Mouse (Mus musculus): ENCODE data around the gene Olfr870. TPM values are rescaled to one million over a fixed set of nuclear protein-coding genes. Genes with fewer than 3 reads are reported as not detected.
"Not testable (repeated sequence)": the region's sequence is repeated elsewhere in the genome, so short reads cannot be mapped to it uniquely, and the experiment has no call there.

Gene Olfr870
- polyA plus RNA-seq (2014; fragmentation: Nextera tagmentation; extraction: Ambion mirVana), result not detected in 2 replicates

DNA sequence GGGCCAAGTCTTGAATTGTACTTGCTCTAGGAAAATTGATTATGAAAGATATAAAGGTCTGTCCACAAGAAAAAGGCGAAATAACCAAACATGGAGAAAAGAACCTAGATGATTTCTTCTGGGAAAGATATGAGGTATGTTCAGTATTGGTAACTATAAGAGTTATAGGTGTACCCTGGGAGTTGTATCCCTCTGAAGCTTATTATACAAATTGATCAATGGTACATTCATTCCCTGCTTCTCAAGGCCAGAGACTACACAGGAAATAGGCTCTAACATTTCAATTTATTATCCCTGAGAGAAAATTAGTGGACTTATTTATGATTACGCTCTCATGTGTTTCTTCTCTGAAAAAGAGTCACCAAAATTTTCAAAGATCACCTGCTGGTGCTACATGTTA, at the start of gene Olfr870:
Gene Olfr870 (minus strand): TSS at position 101 of the 400 bp plus-strand sequence.
- WGBS, result 64% methylated on average over 2 of the region's 2 CpGs
- ATAC-seq (replicated peaks; ENCODE audit: low FRiP score) (no peak), DNase-seq (ENCODE audit: low spot score) (no peak)
- no peaks in the 10 kb centered on the region for H3K4me1 ChIP-seq (replicated peaks; ENCODE audit: control insufficient read depth, insufficient read depth, low read length)
- no peaks in the 10 kb centered on the region for H3K36me3 ChIP-seq (ENCODE audit: control insufficient read depth, insufficient read depth, low read length)
- H3K27ac ChIP-seq (ENCODE audit: low read depth, low read length), result no peak within 1 kb of the TSS
- H3K9ac ChIP-seq (ENCODE audit: low read depth, low read length), result no peak within 1 kb of the TSS
- no peak within 1 kb of the TSS for H3K4me3 ChIP-seq (ENCODE audit: low read depth, low read length)
- H3K4me2 ChIP-seq, result no peak within 1 kb of the TSS
- H3K9me3 ChIP-seq (ENCODE audit: control insufficient read depth, low read length), result peaks cover 2% of the 10 kb centered on the region; the same call in 1 of the 2 replicates
- H3K27me3 ChIP-seq (replicated peaks; ENCODE audit: control insufficient read depth, insufficient read depth, low read length), result no peaks in the 10 kb centered on the region

DNA sequence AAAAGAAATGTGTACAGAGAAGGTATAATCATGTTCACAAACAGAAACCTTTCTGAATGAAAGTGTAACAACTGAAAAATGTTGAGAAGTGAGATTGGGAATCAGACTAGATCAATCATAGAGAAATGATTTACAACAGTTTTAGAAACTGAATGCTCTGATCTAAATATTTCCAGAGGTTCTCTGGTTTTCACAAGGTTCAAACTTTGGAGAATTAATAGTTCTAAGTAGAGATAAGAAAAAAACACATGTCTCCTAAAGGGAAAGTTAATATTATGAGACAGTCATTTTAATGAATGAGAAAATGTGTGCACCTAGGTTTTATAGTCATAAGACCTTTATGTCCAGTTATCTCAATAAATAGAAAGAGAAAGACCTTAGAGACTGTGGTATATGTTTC, 38.0 kb upstream of the Olfr870 start, which contains the start of gene Olfr871:
Gene Olfr871 (plus strand): TSS at position 301 of the 400 bp plus-strand sequence.
- no peaks in the 10 kb centered on the region for H3K4me1 ChIP-seq (replicated peaks; ENCODE audit: control insufficient read depth, insufficient read depth, low read length)
- H3K9me3 ChIP-seq (ENCODE audit: control insufficient read depth, low read length), result no peaks in the 10 kb centered on the region
- DNase-seq (ENCODE audit: low spot score) (no peak), ATAC-seq (replicated peaks; ENCODE audit: low FRiP score) (no peak)
- no peak within 1 kb of the TSS for H3K4me3 ChIP-seq (ENCODE audit: low read depth, low read length)
- no peak within 1 kb of the TSS for H3K27ac ChIP-seq (ENCODE audit: low read depth, low read length)
- H3K27me3 ChIP-seq (replicated peaks; ENCODE audit: control insufficient read depth, insufficient read depth, low read length), result no peaks in the 10 kb centered on the region
- H3K4me2 ChIP-seq, result no peak within 1 kb of the TSS
- H3K9ac ChIP-seq (ENCODE audit: low read depth, low read length), result no peak within 1 kb of the TSS
- no peaks in the 10 kb centered on the region for H3K36me3 ChIP-seq (ENCODE audit: control insufficient read depth, insufficient read depth, low read length)

DNA sequence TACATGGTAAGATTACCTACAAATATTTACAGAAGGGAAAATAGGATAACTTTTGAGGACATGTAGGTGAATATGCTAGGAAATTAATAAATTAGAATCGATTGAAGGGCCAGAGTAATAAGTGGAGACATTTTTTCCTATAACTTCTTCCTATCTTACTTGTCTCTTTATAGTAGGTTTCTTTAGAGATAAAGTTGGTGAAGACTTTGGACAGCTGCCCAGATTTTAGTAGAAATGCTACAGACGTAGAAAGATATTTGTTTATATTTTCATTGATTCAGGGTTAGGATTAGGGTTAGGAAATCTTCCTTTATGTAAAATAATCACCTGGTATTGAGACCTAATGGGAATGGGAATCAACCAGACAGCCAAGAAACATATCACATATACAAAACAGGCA, 37.6 kb upstream of the Olfr870 start:
- Histone ChIP-seq H3K4me1 (replicated peaks; ENCODE audit: control insufficient read depth, insufficient read depth, low read length) (no peaks in the 10 kb centered on the region), H3K36me3 (ENCODE audit: control insufficient read depth, insufficient read depth, low read length) (no peaks in the 10 kb centered on the region), H3K4me3 (ENCODE audit: low read depth, low read length) (no peak overlapping the region), H3K4me2 (no peak overlapping the region), H3K27ac (ENCODE audit: low read depth, low read length) (no peak overlapping the region), H3K9me3 (ENCODE audit: control insufficient read depth, low read length) (no peaks in the 10 kb centered on the region), H3K9ac (ENCODE audit: low read depth, low read length) (no peak overlapping the region), H3K27me3 (replicated peaks; ENCODE audit: control insufficient read depth, insufficient read depth, low read length) (no peaks in the 10 kb centered on the region)
- ATAC-seq (replicated peaks; ENCODE audit: low FRiP score) (no peak), DNase-seq (ENCODE audit: low spot score) (no peak)
- 60% methylated on average over 2 of the region's 2 CpGs for WGBS

DNA sequence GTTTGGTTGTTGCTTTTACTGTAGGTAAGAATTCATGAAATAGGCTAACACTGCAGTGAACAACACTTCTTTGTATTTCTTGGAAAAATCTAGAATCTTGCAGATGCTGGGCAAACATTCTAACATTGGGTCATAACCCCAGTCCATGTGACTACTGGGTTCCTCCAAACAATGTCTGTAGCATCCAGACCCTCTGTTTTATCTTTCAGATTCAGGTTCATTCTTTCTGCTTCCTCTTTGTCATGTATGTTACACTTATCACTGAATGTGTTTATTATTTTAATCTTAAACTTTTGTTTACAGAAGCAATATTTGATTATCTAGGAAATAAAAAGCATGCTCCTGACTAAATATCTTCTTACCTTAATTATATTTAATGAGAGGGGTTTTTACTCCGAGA, 37.0 kb upstream of the Olfr870 start:
- H3K27ac ChIP-seq (ENCODE audit: low read depth, low read length), result no peak overlapping the region
- no peaks in the 10 kb centered on the region for H3K4me1 ChIP-seq (replicated peaks; ENCODE audit: control insufficient read depth, insufficient read depth, low read length)
- H3K9me3 ChIP-seq (ENCODE audit: control insufficient read depth, low read length), result no peaks in the 10 kb centered on the region
- no peaks in the 10 kb centered on the region for H3K27me3 ChIP-seq (replicated peaks; ENCODE audit: control insufficient read depth, insufficient read depth, low read length)
- H3K4me3 ChIP-seq (ENCODE audit: low read depth, low read length), result no peak overlapping the region
- H3K9ac ChIP-seq (ENCODE audit: low read depth, low read length), result no peak overlapping the region
- H3K36me3 ChIP-seq (ENCODE audit: control insufficient read depth, insufficient read depth, low read length), result no peaks in the 10 kb centered on the region
- no peak for ATAC-seq (replicated peaks; ENCODE audit: low FRiP score)
- 48% methylated on average over 1 of the region's 1 CpGs for WGBS
- DNase-seq (ENCODE audit: low spot score), result no peak
- H3K4me2 ChIP-seq, result no peak overlapping the region

DNA sequence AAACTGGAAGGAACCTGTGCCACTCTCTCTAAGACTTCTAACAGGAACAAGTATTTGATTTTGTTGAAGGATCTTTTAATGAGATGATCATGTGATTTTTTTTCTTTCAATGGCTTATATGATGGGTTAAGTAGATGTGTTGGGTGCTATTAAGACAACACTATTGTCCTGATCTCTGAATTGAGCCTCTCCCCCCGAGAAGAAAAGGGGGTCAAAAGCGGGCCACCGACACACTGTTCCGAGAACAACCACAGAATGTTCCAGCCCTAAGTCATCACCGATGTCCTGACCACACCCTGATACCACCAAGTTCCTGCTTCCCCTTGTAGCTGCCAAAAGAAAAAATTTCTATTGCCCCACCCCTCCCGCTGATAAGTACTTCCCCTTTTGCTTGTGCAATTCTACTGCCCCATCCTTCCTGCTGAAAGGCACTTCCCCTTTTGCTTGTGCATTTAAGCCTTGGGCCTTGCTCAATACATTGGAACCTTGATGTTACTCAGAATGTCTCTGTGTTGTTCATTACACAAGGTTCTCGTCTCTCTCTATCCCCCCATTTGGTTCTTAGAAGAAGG, 29.6 kb upstream of the Olfr870 start:
- not testable (repeated sequence) for H3K4me1 ChIP-seq (replicated peaks; ENCODE audit: control insufficient read depth, insufficient read depth, low read length); ATAC-seq (replicated peaks; ENCODE audit: low FRiP score); H3K4me3 ChIP-seq (ENCODE audit: low read depth, low read length); H3K9me3 ChIP-seq (ENCODE audit: control insufficient read depth, low read length); H3K27ac ChIP-seq (ENCODE audit: low read depth, low read length); H3K4me2 ChIP-seq; H3K27me3 ChIP-seq (replicated peaks; ENCODE audit: control insufficient read depth, insufficient read depth, low read length); H3K36me3 ChIP-seq (ENCODE audit: control insufficient read depth, insufficient read depth, low read length); H3K9ac ChIP-seq (ENCODE audit: low read depth, low read length); DNase-seq (ENCODE audit: low spot score)
- 64% methylated on average over 7 of the region's 7 CpGs for WGBS

DNA sequence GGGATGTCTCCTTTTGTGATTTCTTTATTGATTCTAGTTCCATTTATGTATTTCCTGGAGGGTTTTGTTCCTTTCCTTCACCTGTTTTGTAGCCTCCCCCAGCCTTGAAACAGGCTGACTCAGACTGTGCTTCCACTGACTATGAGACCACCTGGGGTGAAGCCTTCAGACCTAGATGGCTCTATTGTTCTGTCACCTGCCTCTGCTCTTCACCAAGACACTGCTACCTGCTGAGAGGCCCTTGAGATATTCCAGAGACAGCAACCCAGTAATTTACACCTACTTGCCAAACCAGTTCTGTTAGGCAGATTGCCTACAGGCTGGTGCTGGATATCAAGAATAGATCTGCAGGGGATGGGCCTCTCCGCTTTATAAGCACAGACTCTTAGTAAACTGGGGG, 28.3 kb upstream of the Olfr870 start:
- no peaks in the 10 kb centered on the region for H3K4me1 ChIP-seq (replicated peaks; ENCODE audit: control insufficient read depth, insufficient read depth, low read length)
- no peaks in the 10 kb centered on the region for H3K36me3 ChIP-seq (ENCODE audit: control insufficient read depth, insufficient read depth, low read length)
- no peaks in the 10 kb centered on the region for H3K27me3 ChIP-seq (replicated peaks; ENCODE audit: control insufficient read depth, insufficient read depth, low read length)
- DNase-seq (ENCODE audit: low spot score), result no peak
- H3K27ac ChIP-seq (ENCODE audit: low read depth, low read length), result no peak overlapping the region
- H3K4me3 ChIP-seq (ENCODE audit: low read depth, low read length), result no peak overlapping the region
- H3K9ac ChIP-seq (ENCODE audit: low read depth, low read length), result no peak overlapping the region
- no peak for ATAC-seq (replicated peaks; ENCODE audit: low FRiP score)
- H3K4me2 ChIP-seq, result no peak overlapping the region
- 56% methylated on average over 1 of the region's 1 CpGs for WGBS
- no peaks in the 10 kb centered on the region for H3K9me3 ChIP-seq (ENCODE audit: control insufficient read depth, low read length)

DNA sequence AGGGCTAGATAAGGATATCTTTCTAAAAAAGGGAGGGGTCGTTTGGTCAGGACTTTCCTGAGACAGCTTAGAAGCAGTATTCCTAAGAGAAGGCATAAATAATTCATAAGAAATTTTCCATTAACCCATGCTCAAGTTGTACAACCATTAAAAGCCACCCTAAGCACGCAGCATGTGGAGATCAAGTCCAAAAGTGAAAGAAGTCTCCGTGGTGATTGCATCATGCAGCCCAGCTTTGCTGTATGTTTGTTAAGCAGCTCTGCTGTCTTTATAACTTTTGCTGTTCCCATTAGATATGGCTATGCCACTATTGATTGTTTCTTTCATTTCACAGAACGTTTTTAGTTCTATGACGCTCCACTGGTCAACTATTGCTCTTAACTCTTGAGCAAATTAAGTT, 5.6 kb upstream of the Olfr870 start:
- Histone ChIP-seq H3K4me2 (no peak overlapping the region), H3K27me3 (replicated peaks; ENCODE audit: control insufficient read depth, insufficient read depth, low read length) (no peaks in the 10 kb centered on the region), H3K9me3 (ENCODE audit: control insufficient read depth, low read length) (peaks cover 2% of the 10 kb centered on the region; the same call in 1 of the 2 replicates), H3K9ac (ENCODE audit: low read depth, low read length) (no peak overlapping the region), H3K4me1 (replicated peaks; ENCODE audit: control insufficient read depth, insufficient read depth, low read length) (no peaks in the 10 kb centered on the region), H3K4me3 (ENCODE audit: low read depth, low read length) (no peak overlapping the region), H3K27ac (ENCODE audit: low read depth, low read length) (no peak overlapping the region), H3K36me3 (ENCODE audit: control insufficient read depth, insufficient read depth, low read length) (no peaks in the 10 kb centered on the region)
- WGBS, result 59% methylated on average over 5 of the region's 5 CpGs
- no peak for DNase-seq (ENCODE audit: low spot score)
- no peak for ATAC-seq (replicated peaks; ENCODE audit: low FRiP score)

DNA sequence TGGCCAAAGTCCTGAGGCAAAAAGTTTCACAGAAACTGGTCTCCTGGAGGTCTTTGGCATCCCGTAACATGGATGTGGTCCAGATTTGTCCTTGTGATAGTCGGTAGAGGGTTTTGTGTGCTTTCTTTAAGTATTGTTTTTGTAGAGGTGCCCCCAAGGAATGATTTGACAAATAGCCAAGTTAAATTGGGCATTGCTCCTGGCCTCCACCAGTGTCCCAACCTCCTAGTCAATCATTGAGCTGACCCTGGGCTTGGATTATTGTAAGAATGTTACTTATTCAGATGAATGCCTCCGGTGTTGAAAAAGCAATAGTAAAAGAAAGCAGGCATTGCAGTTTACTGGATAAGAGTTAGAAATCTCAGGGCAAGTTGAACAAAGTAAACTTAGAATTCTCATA, 24.2 kb downstream of the Olfr870 start:
- Histone ChIP-seq H3K4me3 (ENCODE audit: low read depth, low read length) (no peak overlapping the region), H3K9ac (ENCODE audit: low read depth, low read length) (no peak overlapping the region), H3K36me3 (ENCODE audit: control insufficient read depth, insufficient read depth, low read length) (no peaks in the 10 kb centered on the region), H3K4me1 (replicated peaks; ENCODE audit: control insufficient read depth, insufficient read depth, low read length) (no peaks in the 10 kb centered on the region), H3K9me3 (ENCODE audit: control insufficient read depth, low read length) (no peaks in the 10 kb centered on the region; the same call in 1 of the 2 replicates), H3K27ac (ENCODE audit: low read depth, low read length) (no peak overlapping the region), H3K27me3 (replicated peaks; ENCODE audit: control insufficient read depth, insufficient read depth, low read length) (no peaks in the 10 kb centered on the region), H3K4me2 (no peak overlapping the region)
- DNase-seq (ENCODE audit: low spot score) (no peak), ATAC-seq (replicated peaks; ENCODE audit: low FRiP score) (no peak)
- WGBS, result 82% methylated on average over 3 of the region's 3 CpGs

DNA sequence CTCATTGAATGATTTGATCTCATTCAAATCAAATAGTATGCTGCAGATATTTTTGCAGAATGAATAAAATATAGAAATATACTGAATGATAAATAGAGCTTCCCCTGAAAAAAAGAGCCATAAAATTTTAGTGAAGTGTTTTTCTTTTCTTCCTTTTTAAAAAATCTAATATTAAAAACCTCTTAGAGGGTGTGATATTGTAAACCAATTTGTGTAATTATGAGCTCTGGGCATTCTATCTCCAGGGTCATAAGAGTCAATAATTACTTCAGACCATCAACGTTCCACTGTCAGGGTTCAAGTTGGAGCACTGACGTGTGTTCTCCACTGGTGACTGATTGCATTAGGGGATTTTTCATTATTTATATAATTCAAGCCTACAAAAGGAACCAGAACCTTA, 45.1 kb downstream of the Olfr870 start, which contains the start of gene Olfr869:
Gene Olfr869 (plus strand): TSS at position 301 of the 400 bp plus-strand sequence.
- Histone ChIP-seq H3K9ac (ENCODE audit: low read depth, low read length) (no peak within 1 kb of the TSS), H3K4me2 (no peak within 1 kb of the TSS), H3K4me3 (ENCODE audit: low read depth, low read length) (no peak within 1 kb of the TSS), H3K4me1 (replicated peaks; ENCODE audit: control insufficient read depth, insufficient read depth, low read length) (no peaks in the 10 kb centered on the region), H3K9me3 (ENCODE audit: control insufficient read depth, low read length) (no peaks in the 10 kb centered on the region), H3K27ac (ENCODE audit: low read depth, low read length) (no peak within 1 kb of the TSS), H3K36me3 (ENCODE audit: control insufficient read depth, insufficient read depth, low read length) (no peaks in the 10 kb centered on the region), H3K27me3 (replicated peaks; ENCODE audit: control insufficient read depth, insufficient read depth, low read length) (no peaks in the 10 kb centered on the region)
- DNase-seq (ENCODE audit: low spot score) (no peak), ATAC-seq (replicated peaks; ENCODE audit: low FRiP score) (no peak)
- 66% methylated on average over 2 of the region's 2 CpGs for WGBS
